Mouse (Mus musculus) megakaryocyte progenitor cell, adult 5-6 weeks (primary cell): Measurements from ENCODE around the gene Gnai2. TPM values are rescaled to one million over a fixed set of nuclear protein-coding genes. Genes with fewer than 3 reads are reported as not detected.

Source experiments
- ATAC-seq: replicated peaks from 2 replicates; pipeline ENCODE4 v1.8.0; 2016; ENCODE audit warnings: mild to moderate bottlenecking, moderate TSS enrichment, inconsistent platforms; ENCODE audit not compliant: poor library complexity
- total RNA-seq, 2 experiments: library from RNA; stranded (forward) in 1 of 2; stranded (reverse) in 1 of 2; fragments of 157-497, 149-512 nt in 1 of 2; fragments of 200-1000 nt in 1 of 2; gene quantifications; 2 replicates each; pipeline versions ENCODE4 v1.2.3 to v1.2.4; 2015 to 2017

Gene Gnai2
- total RNA-seq, 2 experiments from 2014 or later: 333 to 432 TPM

- ATAC-seq: peak; percentile 90
These were observed 22.8 kb downstream of the Gnai2 start for GRCm38 (mm10) chr9:107612191-107612944.

DNA sequence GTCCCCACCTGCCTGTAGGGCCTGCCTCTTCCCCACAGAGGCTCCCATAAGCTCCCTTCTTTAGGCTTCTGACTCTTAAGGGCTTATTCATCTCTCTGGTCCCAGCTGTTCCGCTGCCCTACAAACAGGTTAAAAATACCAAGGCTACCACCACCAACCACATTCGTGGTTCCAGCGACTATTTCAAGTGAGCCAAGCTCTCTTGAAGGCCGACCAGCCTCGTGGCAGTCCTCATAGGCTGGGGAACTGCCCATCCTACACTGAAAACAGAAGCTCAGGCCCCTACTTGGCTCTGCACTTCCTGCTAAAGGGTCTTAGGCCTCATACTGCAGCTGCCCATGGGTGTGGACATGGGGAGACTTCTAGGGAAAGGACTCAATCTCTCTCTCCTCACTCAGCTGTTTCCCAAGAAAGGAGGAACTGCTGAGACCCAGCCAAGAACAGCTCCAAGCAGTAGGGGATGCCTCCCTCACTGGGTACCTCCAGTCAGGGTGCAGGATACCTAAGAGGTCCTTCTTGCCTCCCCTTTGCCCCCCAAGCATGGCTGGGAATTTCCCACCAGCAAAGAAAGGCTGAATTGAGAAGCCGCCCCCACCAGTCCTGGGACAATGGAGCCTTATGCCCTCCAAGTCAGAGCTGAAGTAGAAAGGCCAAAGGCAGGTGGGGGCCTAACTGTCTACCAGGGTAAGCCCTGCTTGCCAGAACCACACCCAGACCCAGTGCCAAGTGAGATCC lies 23.5 kb downstream of the Gnai2 start:
- ATAC-seq: 0 out of 2 replicates have a peak, but pooled peaks have one; percentile 9

- ATAC-seq: no peak
These were observed 25.7 kb downstream of the Gnai2 start for GRCm38 (mm10) chr9:107609433-107609830.

GRCm38 (mm10) chr9:107608741-107609432 lies 26.3 kb downstream of the Gnai2 start, which contains the start of gene Sema3b:
TSS of gene Sema3b (minus strand) at chr9:107609229.
- ATAC-seq: no peak

- ATAC-seq: no peak
These were observed 27.4 kb downstream of the Gnai2 start for GRCm38 (mm10) chr9:107607653-107608245.

DNA sequence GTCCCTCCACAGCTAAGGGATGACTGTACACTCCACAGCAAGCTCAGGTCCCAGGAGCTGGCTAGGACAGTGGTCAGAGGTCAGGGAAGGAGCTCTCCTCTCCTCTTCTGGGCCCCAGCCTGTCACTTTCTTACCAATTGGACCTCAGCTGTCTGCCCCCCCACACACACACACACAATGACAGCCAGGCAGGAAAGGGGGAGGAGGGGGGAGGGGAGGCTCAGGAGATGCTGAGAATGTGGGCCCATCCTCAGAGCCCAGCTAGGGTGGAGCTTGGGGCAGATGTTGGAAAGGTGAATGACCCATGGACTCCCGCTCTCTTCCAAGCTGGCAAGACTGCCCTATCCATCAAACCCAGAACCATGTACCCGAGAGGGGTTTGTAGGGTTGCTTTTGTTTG lies 28.1 kb downstream of the Gnai2 start:
- ATAC-seq: no peak

GRCm38 (mm10) chr9:107606591-107606990 lies 28.6 kb downstream of the Gnai2 start:
- ATAC-seq: no peak

DNA sequence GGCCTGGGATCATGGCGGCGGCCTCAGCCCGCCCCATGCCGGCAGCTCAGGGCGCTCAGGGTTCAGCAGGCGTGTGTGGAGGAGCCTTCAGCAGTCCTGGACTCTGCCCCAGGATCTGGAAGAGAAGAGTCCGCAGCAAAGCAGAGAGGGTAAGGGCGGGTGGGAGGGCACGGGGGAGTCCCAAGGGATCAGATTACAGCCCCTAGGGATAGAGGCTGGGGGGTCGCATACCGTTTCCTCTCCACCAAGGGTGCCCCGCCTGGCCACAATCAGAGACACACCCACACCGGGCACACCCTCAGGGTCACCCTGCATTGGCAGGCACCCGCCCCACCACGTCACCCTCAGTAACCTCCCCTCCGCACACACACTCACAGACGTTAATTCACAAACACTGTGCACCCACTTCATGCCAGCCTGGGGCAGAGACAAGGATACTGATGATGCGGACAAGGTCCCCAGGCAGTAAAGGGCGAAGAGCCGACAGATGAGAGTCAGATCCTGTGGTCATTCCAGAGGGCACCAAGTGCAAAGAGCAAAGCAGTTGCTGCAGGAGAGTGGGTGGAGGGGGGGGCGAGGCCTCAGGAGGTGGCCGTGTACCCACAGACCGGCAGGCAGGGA lies 30.0 kb downstream of the Gnai2 start:
- peak; percentile 38 for ATAC-seq

DNA sequence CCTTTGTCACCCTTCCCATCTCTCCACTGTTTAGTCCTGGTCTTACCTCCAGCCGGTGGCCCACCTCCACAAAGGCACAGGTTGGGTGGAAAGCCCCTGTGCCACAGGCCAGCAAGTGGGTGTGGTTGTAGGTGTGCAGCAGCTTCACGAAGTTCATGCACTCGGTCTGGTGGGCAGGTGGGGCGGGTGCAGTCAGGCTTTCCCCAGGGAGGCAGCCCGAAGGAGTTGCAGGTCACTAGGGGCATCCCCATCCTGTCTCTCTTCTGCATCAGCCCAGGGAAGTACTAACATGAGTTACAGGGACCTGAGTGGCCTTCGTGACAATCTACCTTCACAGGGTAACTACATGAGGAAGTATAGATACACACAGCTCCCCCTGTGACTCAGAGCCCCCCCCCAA lies 31.9 kb downstream of the Gnai2 start:
- no peak for ATAC-seq

DNA sequence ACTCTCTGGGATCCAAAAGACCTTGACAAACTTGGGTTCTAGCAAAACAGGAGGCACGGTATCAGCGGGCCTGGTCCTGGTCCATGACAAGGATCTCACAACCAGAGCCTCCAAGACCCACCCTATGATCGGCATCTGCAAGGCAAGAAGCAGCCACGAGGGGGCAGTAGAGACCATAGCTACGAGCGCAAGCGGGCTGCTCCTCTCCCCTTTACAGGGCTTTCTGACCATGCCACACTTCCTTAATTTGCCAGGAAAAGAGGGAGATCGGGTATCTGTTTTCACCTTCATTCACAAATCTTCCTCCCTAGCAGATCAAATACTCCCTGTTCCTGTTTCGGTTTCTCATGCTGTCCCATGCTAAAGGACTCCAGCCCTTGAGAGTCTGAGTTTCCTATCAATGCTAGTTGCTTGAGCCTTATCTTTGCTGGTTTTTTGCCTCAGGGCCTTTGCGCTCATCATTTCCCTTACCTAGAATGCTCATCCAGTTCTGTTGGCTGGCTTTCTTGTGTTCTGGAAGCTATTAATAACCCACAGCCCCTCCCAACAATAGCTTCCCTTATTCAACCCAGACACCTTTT lies 33.0 kb downstream of the Gnai2 start:
- peak; percentile 87 for ATAC-seq

DNA sequence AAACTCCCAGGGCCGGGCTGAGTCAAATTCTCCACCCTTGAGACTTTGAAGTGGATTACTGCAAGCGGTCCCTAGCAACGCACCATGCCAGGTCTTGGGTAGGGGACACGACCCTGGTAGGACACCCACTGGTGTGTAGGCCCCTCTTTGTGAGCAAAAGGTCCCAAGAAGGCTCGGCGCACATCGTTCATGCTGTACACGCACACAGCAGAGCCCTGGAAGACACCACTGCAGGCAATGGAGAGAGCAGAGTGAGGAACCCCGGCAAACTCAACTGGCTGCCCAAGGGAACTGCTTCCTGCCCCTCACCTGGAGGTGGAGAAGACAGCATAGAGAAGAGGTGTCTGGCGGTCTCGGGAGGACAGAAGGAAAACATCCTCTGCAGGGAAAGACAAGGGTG lies 33.9 kb downstream of the Gnai2 start:
- no peak for ATAC-seq

GRCm38 (mm10) chr9:107600745-107601144 lies 34.4 kb downstream of the Gnai2 start:
- no peak for ATAC-seq

GRCm38 (mm10) chr9:107599842-107600241 lies 35.3 kb downstream of the Gnai2 start:
- ATAC-seq: no peak

GRCm38 (mm10) chr9:107599433-107599832 lies 35.7 kb downstream of the Gnai2 start:
- ATAC-seq: no peak

- ATAC-seq: no peak
These were observed 36.8 kb downstream of the Gnai2 start for GRCm38 (mm10) chr9:107598385-107598784.

DNA sequence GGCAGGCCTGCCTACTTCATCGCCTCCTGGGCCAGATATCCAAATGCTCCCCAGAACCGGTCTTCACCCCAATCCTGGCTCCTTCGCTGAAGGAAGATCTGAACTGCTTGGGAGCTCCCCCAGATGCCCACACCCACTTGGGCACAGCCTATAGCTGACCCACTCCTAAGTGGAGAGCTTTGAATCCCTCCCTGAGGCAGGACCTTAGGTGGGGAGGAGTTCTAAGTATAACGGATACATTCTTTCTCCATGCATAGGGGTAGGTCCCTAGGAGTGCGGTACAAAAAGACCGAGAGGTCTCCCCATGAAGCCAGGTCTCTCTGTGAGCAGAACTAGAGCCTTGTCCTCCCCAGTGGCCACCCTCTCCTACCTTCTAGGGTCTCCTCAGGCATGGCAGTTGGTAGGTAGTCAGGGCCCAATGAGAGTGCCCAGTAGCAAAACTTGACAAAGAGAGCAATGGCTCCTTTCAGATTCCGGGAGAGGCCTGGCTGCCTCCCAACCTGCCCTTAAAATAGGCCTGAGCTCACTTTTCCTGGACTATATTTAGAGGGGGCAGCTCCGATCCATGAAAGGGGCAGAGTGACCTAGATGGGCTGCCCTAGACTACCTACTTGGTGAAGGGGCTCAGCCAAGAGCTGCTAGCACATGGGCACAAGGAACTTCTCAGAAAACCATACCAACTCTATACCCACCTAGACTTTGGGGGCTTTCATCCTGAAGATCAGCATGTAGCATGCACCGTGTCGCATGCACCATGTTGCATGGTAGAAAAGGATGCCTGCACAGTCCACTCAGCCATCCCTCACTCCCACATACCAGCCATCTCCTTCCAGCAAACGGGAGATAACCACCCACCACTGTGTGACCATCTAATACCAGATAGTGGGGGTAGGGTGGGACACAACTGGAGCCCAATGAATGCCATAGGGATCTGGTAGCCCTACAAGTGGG lies 38.3 kb downstream of the Gnai2 start:
- no peak for ATAC-seq

DNA sequence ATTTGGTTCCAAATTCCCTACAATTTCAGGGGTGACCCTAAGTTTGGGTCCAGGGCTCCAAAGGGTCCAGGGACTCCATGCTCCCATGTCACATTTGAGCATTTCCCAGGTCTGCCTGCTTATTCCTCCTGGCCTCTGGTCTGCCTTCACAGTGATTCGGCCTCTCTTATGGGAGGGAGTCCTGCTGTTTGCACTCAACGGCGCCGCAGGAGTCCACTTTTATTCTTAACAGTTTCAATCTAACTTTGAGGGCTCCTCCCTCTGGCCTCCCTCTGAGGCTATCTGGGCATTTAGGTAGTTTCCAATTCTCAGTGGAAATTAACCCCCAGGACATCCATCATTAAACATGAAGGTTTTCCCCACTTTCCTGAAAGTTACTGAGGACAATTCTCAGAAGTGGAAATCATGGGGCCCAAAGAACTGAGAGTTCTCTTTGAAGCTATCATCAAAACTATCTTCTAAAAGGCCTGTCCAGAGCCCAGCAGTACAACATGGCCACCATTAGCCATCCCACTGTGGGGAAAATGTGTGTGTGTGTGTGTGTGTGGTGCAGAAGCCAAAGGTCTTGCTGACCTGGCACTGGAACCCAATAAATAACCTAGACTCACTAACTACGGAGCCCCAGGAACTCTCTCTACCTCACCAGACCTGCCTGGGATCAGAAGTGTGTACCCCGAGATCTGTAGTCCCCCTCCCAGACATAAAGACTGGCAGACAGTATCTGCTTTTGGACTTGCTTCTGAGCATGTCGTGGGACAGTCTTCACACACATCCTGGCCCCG lies 40.7 kb downstream of the Gnai2 start:
- no peak for ATAC-seq
